Mouse (Mus musculus): ENCODE data around the gene Nr1d1.
A peak's percentile ranks its signal among the peaks of the same experiment; 100 is the strongest.

The Nr1d1 gene

DNA sequence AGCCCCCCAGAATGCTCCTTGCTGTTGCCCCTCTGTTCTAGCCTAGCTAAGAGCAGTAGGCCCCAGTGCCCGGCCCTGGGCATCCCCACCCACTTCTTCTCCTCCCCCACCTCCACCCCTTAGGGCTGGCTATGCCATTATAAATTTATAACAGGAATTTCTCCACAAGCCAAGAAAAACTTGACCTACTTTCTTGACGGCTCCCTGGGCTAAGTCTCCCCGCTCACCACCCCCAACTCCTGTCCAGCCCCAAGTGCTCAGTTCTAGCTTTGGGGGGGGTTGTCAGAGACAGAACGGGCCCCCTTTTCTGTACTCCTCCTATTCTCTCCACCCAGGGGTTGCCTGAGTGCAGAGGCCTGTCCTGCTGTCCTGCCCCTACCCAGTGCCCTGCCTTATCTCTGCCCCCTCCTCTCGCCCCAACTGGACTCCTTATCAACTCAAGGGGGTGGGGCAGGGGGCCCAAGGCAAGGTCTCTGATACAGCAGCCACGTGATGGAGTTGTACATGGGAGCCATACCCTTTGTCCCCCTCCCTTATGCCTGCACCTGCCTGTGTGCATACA is 23.8 kb downstream of the Nr1d1 start:
- no peak for DNase-seq (ENCODE audit: low spot score)

DNA sequence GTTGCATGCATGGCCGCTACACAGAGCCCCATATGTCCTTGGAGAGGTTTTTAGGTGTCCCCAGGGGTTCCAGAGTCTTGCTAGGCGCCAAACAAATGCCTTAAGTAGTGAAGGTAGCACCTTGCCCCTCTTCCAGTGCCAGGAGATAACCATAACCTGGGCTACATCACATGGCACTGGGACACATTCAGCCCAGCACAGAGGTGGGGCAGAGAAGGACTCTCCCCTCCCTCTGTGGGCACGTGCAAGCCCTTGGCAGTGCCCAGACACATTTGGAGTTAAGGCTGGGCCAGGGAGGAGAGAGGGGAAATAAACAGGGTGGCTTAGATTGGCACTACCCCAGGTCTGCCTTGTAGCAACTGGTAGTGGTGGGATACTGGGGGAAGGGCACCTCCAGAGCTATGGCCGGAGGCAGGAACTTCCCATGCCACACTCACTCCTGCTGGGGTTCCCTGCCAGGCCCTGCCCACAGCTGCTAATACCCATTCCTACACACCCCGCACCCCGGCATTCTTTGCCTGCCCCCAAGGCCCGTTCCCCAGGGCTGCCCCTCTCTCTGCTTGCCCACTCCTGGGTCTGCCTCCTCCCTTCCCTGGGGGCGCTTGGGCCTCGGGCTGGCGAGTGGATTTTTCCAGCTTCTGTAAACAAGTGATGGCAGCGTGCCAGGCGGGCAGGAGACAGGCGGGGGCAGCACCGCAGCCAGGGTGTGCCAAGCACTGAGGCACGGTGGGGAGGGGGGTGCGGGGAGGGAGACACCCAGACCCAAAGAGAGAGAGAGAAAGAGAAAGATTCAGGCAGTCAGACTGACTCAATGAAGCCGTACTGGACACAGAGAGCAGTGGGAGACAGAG is 24.6 kb downstream of the Nr1d1 start:
- DNase-seq (ENCODE audit: low spot score), result peak; percentile 85

DNA sequence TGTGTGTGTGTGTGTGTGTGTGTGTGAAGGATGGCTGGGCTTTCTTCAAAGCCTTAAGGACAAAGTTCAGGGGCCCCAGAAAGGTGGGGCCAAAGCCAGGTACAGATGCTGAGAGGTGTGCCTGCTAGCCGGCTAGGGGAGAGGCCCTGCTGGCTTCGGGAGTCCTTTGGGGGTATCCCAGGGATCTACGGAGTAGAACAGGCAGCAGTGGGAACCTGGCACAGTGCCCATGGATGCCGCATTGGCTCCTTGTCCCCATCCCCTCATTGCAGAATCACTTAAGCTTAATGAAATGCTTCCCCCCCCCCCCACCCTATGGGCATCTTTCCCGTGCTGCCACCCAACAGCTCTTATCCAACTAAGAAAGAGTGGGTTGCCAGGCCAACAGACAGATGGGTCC is 25.4 kb downstream of the Nr1d1 start:
- no peak for DNase-seq (ENCODE audit: low spot score)

DNA sequence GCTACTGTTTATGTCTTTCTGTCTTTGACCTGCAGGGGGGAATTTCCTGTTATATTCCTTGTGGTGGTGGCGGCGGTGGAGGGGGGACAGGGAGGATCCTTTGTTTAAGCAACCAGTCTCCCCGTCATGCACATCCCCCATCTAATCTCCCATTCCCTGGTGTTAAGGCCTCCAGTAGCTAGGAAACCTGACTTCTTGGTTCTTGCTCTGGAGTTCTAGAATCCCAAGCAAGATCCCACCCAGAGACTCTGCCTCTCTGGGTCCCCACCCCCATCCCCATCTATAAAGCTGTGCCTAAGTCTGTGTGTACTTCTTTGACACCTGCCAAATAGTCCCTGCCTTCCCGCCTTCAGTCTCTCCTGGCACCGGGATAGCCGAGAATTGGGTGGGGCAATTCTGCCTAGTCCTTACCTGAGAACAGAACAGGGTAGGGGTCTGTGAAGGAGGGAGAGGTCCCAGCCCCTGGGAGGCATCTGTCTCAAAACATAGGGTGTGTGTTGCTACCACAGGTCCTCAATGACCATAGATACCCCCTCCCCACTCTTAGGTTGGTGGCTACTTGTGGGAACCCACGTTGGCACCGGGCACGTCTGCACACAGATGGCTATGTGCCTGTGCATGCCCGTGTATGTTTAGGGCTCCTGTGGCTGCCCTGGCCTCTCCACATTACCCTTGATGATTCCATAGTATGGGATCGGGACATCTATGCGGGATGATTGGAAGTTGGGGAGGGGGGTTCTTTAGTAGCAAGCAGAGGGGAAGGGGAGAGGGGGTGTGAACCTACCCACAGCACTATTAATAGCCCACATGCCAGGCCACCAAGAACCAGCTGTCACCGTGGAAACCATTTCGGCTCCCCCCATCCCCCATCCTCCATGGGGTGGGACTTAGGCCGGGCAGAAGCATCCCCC is 26.4 kb downstream of the Nr1d1 start:
- peak; percentile 65 for DNase-seq (ENCODE audit: low spot score)

DNA sequence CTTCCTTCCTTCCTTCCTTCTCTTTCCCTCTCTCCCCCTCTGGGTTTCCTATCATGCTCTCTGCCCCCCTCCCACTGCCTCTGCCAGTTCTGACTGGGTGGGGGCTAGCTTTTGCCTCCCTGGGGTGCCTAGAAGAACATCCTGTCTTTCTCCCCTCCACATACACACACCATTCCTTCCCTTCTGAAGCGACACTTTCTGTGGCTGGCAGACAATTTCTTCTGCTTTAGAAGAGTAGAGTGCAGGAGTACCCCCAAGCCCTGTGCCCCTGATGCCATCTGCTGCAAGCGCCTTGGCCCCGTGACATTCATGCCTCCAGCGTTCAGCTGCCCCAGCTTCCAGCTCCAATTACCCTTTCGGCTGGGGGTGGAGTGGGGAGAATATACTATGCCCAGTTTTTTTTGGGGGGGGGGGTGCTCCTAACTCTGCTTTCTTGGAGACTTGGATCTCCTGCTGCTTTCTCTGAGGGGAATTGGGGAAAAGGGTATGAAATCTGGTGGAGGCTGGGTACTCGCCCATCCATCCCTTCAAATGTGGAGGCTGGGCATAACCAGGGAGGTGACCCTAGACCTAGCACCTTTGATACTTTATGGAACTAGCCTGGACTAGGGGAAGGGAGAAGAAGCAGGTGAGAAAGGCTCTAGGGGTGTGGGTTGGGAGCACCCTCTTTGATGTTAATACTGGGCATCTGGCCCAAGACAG is 27.2 kb downstream of the Nr1d1 start:
- no peak for DNase-seq (ENCODE audit: low spot score)

DNA sequence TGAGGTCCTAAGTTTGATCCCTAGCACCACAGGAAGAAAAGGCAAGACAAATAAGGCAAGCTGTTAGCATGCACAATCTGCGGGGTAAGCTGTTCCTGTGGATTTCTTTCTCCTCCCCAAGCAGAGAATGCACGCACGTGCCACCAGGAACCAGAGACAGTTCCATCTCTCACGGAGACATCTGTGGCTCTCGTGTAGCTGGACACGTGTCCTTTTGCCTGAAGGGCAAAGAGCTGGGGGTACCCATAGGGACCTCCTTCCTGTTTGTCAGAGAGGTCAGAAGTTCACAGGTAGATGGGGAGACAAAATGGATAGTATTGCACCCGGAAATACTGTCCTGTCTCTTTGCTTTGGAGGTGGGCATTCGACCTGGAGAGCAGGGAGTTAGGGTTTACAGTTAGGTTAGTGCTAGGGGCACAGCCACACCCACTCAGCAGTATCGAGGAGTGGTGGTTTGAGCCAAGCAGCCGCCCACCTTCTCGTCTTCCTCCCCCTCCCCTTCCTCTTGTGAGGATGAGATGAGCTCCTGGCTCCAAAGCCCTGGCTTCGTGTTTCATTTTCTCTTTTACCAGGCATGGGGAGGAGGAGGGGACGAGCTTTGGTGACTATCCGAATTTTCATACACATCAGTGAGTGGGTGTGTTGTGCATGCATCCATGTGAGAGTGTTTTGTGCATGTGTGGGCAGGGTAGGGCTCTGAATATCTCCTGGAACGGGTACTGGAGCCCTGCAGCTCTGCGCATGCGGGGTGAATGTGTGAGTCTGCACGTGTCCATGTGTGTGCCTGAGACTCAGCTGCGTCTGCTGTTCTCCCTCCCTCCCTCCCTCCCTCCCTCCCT is 28.1 kb downstream of the Nr1d1 start:
- peak; percentile 84 for DNase-seq (ENCODE audit: low spot score)

DNA sequence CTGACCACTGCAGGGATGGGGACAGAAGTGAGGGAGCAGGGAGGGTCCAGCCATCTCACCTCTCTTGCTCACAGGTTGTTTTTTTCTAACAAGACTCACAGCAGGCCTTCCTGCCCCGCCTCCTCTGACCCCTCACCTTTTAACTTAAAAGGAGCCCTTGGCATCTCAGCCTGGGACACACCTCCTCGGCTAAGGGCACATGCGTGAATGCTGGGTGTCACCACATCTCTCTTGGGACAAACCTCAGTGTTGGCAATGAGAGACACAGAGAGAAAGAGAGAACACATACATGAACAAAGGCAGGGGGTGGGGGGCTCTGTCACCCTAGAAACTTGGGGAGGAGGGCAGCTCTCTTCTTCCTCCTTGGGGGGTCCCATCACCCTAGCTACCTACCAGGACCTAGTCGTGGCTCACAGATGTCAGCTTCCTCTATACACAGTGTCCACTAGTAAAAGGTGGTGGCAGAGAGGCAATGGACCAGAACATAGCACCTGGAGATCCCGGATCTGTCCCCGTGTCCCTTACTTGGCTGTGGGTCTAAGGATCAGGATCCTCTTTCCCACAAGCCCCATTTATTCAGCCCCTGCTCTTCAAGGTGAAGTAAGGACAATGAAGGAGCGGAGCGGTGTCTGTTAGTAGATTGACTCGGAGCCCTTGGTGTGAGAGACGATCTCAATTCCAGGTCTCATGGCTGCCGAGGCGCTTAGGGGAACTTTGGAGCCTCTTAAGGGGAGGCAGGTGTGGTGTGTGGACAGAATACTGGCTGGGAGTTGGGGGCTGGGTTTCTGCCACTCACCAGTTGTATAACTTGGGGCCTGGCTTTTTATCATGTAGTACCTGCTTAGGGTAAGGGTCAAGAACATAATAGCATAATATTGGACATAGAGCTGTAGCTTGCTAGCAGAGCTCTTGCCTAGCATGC is 28.9 kb downstream of the Nr1d1 start:
- no peak for DNase-seq (ENCODE audit: low spot score)

DNA sequence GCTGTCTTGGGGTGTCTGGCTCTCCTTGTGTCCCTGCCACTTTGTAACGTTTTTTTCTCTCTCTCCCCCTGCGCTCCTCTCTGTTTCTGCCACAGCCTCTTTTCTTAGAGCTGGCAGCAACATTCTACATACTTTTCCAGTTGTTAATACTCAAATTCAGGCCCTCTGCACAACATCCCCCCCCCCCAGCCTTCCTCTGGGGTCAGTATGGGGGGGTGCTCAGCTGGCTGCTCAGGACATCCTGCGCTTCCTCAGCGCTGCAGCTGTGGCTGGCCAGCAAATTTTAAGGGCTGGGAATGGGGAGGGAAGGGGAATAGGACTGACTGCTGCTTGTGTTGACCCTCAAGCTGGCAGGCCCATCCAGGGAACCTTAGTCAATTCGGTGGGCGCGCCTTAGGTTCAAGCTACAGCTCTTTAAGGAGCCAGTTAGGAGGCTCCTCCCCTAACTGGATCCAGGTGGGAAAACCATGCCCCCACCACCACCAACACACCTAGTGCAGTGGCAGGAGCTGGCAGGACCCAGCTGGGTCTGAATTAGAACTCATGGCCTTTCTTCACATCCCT is 30.6 kb downstream of the Nr1d1 start:
- no peak for DNase-seq (ENCODE audit: low spot score)

DNA sequence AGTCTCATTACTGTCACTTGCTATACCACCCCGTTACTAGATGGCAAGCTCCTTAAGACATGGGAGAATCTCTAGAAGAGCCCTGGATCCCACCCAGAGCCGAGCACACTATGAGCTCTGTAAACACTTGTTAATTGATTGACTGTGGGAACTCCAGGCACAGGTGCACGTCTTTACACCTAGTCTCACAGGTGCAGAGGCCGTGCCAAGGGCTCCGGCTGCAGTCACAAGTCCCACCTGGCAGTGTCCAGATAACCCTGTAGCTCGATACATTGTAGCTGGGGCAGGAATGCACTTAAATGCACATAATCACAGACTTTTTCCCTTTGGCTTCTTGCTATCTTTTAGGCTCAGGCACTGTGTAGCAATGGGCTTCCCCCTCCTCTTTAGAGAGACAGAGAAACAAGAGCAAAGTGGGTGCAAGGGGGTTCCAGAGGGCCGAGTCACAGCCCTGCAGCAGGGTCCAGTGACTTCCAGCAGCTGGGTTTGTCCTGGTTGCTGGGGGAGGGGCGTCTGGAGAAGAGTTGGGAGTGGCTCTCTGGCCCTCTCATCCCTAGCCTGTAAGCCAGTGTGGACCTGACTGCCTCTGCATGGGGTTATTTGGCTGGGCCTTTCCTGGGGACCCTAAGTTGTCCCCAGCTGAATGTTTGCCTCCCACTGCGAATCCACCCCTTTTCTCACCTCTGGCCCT is 31.3 kb downstream of the Nr1d1 start:
- peak; percentile 56 for DNase-seq (ENCODE audit: low spot score)

DNA sequence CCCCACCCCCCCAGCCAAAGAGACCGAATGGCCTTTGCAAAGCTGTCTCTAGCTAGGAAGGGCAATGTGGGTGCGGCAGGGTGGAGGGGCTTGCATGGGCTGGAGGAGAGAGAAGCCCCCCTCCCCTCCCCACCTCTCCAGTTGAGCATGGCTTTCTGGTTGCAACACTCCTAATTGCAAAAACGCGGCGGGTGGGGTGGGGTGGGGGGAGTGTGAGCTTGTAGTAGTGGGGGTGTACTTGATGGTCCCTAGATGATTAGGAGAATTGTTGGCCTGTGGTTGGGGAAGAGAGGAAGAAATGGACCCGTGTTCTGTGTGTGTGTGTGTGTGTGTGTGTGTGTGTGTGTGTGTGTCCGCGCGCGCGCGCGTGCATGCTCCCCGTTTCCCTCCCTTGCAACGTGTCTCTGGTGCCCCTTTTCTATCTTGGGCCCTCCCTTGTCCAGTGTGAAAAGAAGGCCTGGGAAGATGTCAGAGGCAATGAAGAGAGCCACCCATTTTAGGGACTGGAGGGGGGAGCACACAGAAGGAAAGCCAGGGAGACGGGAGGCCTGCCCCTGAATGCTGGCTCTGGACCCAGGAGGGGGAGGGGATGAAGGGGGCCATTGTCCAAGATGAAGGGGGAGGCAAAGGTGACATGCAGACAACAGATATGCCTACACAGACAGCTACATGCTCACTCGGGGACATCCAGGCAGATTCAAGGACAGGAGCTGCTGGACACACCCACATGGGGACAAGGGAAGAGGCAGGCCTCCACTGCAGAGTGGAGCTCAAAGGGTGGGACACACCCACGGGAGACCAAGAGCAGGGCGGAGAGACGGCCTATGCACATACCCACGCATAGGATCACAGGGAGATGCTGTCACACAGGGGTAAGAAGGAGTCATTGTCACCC is 32.5 kb downstream of the Nr1d1 start:
- no peak for DNase-seq (ENCODE audit: low spot score)

DNA sequence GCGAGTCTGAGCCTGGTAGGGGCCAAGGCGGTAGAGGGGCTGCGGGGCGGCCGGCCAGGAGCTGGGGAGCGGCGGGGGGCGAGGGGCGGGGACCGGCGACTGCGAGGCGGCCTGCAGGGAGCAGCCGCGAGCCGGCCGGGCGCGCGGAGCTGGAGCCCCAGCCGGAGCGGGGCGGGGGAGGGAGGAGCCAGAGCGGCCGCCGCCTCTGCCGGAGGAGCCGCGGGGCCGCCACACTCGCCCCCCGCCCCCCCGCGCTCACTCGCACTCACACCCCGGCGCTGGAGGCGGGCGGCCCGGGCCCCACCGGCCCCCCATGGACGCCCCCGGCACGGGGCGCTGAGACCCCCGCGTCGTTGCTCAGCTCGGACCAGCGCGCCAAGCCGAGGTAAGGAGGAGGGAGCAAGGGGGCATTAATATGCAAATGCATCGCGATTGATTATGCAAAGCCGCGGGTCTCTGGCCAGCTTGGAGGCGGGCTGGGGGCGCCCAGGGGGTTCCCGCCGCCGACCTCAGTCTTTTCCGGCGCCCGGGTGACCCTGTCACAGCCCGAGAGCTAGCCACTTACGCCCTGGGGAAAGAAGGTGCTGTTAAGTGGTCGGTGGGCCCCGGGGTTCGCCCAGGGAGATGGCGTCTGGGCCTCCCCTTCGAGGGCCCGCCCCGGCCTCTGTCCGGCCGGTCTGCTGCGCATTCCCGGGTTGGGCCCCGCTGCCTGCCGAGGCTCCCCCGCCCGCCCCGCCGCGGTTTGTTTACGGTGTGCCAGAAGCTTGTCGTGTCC is 33.3 kb downstream of the Nr1d1 start:
- peak; percentile 81 for DNase-seq (ENCODE audit: low spot score)

DNA sequence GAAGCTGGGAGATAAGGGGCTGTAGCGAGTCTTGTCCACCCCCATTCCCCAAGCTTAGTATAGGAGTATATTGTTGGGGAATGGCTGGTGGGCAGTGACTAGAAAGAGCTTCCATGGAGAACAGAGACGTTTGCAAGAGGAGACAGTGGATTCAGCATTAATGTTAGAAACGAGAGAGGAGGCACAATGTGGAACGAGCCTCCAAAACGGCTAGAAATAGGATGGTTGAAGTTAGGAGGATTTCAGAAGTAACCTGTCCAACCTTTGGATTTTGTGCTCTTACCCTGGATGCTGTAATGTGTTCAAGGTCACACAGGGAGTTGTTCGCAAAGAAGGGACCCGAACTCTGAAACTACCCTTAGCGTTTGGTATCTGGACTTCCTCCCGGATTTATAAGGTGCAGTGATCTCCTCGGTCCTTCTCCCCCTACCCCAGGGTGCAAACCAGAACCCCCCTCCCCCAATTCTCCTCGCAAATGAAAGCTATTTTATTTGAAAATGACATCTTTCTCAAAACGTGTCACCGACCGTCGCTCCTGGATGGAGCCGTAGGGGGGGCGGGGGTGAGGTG is 34.0 kb downstream of the Nr1d1 start:
- DNase-seq (ENCODE audit: low spot score), result peak; percentile 36

DNA sequence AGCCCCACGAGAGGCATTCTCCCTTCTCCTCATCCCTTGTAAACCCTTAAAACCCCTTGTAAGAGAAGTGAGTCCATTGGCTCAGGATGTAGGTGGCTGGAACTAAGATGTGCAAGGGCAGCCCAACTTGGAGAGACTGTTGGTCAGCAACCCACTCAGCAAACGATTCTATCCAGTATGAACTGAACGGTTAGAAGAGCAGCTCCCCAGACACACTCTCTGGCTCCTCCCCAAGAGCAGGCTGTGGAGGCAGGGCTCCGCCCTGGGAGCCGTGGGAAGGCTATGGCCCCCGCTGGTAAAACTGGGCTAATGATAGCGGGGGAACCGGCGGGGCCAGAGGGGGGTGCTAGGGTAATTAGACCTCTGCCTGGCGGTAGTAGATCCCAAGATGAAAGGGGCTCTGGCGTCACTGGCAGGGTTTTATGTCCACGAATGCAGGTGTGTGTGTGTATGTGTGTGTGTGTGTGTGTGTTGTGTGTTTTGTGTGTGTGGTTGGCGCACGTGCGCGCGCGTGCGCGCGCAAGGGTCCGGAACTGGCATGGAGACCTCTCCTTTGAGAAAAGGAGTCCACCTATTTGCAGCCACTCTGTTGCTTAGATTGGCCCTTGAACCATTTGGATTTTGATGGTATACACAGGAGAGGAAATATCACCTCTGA is 34.6 kb downstream of the Nr1d1 start, which contains the start of gene Thra:
Thra (plus strand) TSS at position 246 of the 658 bp plus-strand sequence.
- DNase-seq (ENCODE audit: low spot score), result peak; percentile 82

DNA sequence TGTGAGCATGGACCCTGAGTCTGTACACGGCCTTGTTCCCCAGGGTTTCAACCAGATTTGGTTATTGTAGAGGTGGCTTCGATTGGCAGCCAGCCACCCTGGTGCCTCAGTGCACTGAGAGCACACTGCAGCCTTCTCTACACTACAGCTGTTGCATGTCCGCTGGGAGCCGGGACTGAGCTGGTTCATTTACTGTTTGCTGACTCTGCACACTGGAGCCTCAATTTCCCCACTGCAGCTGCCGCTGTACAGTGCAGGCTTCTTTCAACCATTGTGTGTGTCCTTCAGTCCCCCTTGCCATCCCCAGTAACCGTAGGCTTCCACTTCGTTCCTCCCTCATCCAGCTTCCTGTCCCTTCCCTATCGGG is 35.1 kb downstream of the Nr1d1 start:
- DNase-seq (ENCODE audit: low spot score), result peak; percentile 55

DNA sequence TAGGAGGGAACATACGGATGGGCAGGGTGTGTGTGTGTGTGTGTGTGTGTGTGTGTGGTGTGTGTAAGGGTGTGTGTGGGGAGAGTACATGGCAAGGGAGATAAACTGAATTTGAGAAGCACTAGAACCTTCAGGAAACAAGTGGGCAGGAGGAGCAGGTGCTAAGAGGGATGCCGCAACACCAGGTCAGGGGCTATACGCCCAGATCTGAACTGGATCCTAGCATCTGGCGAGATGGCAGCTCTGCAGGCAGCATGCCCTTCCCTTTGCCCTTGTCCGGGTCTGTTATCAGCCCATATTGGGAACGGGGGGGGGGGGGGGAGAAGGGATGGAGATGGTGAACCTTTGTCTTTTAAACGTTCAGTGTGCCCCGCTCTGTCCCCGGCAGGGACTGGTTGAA is 36.2 kb downstream of the Nr1d1 start:
- DNase-seq (ENCODE audit: low spot score), result no peak

DNA sequence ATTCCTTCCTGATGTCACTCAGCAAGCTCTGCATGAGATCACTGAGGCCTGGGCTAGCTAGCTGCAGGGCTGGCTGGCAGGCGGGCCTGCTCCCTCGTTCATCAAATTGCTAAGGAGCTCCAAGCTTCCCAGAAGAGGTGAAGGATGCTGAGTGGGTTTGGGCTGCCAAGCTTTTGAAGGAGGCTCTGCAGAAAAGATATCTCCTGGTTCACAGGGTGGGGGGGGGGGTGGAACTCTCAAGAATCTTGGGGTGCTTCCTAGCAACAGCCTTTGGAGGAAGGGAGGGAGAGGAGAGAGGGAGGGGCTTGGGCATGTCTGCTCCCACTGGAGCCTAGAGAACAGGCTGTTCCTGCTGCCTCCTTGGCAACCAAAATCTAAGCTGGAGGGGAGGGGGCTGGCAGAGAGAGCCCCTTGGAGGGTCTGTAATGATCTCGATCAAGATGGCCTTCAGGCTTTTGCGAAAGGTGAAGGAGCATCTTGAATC is 36.7 kb downstream of the Nr1d1 start:
- DNase-seq (ENCODE audit: low spot score), result peak; percentile 36
